Mouse (Mus musculus) G1E-ER4 (cell line): ENCODE results near the gene Mroh2a. TPM values are rescaled to one million over a fixed set of nuclear protein-coding genes. Genes with fewer than 3 reads are reported as not detected.

Source experiments
- GATA1 ChIP-seq: IDR thresholded peaks from one replicate; pipeline ENCODE4 v1.8.0; 2012; ENCODE audit warnings: low read length, inconsistent platforms
- polyA plus RNA-seq: library from polyadenylated mRNA; stranded (reverse); fragments of >175 nt; gene quantifications from 2 replicates; pipeline ENCODE4 v1.2.3, GENCODE M21; 2012

Gene Mroh2a
- polyA plus RNA-seq, 1 experiment: not detected

DNA sequence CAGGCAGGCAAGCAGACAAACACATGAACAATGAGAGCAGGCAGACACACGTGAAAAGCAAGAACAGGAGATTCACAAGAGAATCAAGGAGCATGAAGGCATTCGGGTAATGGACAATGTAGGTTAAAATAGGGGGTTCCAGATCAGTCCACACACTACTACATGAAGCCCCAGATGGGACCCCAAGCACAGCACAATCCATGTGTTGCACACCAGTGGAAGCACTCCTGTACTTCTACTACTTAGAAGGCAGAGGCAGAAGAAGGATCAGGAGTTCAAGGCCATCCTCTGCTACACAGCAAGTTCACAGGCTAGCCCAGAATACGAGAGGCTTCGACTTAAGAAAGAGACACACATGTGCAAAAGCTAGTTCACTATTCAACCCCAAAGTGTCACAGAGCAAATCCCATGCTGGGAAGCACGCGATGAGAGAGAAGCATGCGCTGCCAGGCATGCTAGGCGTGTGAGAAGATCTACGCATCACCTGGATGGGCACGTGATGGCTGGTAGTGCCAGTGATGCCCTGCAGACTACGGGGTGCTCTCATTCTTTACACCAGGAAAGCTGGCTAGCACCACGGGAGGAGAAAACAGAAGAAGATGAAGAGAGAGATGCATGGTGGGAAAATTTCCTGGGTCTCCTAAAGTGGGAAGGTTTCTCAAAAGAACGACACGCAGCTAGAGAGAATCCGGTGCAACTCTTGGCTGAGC lies 59.5 kb downstream of the Mroh2a start:
- no peak for TF ChIP-seq GATA1

DNA sequence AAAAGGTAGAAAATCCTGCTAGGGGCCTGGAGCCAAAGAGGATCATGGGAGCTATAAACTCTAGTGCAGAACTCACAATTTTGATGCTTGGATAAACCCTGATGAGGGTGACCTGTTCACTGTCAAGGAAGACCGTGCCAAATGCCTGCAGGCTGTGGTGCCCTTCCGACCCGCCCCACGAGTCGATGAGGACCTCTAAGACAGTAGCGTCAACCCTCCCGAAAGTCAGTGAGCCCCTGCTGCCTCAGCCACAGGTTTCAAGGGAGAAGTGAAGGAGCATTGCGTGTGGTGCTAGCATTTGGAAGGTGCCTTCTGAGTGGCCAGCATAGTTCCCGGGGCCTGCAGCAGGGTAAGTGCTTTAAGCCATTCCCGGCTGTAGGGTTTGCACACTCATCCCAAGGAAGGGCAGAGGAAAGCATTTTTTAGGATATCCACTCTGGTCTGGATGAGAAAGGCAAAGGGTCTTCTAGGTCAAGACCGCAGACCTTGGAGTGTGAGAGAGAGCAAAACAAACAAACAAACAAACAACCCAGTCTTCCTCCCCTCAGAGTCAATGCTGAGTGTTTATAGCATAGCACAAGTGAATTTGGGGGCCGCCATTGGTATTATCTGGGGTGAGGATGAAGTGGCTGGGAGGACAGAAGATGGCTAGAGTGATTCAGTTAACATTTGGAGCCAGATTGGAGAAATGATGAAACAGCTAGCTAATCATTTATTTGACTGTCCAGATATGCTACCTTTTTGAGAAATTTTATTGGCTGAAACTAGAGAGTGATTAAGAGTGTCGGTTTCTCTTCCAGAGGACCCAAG lies 60.3 kb downstream of the Mroh2a start:
- no peak for TF ChIP-seq GATA1

DNA sequence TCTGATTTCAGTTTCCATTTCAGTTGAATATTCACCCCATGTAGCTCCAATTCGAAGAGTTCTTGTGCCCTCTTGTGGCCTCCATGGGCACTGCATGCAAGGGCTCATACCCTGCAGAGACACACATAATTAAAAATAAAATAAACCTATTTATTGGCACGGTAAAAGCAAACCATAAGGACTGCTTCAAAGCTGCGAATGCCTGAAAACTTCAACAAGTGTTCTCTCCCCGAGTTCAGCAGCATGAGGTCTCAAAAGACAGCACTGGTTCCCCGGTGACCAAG lies 60.9 kb downstream of the Mroh2a start:
- no peak for TF ChIP-seq GATA1

DNA sequence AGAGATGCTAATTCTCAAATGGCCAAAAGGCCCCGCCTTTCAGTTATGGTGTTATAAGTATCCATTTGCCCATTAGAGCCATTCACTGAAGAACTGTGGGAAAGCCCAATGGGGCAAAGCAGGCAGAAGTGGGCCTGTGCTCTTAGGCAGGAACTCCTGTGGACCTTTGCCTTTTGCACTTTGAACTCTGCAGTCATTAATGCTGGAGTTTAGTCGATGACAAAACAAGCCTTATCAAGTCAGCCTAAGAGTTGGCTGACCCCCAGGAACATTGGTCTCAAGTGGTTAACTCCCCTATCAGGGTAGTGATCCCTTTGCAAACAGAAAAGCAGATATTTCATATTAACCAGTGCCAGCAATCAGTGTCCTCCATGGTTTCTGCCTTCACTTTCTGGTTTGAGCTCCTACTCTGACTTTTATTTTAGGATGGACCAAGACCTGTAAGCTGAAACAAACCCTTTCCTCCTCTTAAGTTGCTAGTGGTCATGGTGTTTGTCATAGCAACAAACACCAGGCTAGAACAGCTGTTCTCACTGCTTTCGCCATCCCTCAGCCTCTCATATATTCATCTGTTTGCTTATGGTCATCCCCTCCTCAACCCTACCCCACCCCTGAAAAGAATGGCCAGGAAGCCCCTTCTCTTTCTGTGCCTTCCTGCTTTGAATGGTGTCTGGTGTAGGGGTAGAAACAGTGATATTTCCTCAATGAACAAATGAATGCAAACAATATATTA lies 61.4 kb downstream of the Mroh2a start:
- no peak for TF ChIP-seq GATA1

DNA sequence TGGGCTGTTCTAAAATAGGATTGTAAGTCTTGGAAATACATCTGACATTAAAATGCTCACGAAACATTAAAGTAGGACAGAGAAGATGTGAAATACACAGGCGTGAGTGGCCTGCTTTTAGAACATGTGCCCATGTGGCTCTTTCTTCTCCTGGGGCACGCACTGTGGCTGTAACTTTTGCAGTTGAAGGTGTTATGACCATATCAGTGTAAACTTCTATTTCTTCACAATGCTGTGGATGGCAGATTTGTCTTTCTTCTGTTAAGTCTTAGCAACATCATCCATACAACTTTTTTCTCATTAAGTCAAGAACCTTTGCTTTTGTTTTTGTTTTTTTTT lies 62.0 kb downstream of the Mroh2a start:
- no peak for TF ChIP-seq GATA1

DNA sequence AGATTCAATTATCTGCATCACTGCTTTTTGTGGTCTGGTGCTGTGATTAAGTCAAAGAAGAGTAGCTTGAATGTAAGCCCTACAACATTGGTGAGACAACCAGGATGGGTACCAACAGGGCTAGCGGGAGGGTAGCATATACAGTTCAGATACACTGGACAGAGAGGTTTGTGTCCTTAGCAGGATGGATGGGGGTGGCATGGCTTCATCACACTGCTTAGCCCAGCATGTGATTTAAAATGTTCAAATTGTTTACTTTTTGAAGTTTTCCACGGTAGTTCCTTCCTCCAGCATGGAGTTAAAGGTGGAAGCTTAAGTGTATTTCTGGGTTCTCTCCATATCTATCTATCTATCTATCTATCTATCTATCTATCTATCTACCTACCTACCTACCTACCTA lies 62.4 kb downstream of the Mroh2a start:
- no peak for TF ChIP-seq GATA1

DNA sequence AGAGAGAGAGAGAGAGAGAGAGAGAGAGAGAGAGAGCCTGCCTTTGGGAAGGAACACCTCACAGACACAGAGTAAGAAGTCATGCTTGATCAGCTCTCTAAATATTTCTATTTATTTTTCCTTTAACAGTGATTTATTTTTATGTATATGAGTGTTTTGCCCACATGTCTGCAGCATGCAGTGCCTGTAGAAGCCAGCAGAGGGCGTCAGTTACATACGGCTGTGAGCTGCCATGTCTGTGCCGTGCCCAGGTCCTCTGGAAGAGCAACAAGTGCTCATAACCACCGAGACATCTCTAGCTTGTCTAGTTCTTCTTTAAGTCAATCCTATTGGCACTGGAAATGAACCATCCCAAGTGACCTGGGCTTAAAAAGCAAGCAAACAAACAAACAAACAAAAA lies 63.1 kb downstream of the Mroh2a start:
- TF ChIP-seq GATA1: no peak

DNA sequence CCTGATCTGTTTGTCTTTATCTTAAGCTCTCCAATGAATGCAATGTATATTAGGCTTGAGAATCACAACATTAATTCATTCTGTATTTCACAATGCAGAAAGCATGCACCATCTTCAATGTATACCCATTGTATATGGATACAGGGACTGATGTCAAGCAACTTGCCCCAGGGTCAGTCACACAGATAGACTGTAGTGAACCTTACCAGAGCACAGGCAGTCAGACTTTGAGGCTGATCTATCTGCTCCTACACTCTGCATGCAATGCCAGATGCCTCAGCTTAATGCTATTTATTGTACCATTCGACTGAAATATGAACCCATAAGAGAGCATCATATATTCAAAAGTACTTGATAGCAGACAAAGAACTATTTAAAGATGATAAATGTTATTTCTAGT lies 63.7 kb downstream of the Mroh2a start:
- no peak for TF ChIP-seq GATA1

DNA sequence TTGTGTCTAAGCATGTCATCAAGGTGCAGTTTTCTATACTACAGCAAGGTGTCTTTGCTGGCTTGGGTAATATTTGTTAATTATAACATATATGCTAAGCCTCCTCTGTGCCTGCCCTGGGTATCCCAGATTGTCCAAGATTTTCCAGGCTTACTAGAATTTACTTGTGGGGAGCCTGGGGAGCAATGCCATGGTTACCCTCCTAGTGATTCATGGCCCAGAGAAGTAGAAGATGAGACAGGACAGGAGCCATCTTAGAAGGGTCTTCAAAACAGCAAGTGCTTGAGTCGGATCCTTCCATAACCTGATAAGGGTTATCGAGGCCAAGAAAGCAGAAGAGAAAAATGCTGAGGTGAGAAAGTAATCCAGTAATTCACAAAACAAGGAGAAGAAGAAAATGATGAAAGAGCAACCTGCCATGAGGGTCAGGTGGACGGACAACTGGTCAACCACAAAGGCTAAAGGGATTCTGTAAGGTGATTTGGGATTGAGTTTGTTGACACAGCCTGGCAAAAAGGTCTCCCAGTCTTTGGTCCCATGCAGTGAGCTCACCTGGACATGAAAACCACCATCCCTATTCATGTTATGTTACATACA lies 64.7 kb downstream of the Mroh2a start:
- no peak for TF ChIP-seq GATA1

DNA sequence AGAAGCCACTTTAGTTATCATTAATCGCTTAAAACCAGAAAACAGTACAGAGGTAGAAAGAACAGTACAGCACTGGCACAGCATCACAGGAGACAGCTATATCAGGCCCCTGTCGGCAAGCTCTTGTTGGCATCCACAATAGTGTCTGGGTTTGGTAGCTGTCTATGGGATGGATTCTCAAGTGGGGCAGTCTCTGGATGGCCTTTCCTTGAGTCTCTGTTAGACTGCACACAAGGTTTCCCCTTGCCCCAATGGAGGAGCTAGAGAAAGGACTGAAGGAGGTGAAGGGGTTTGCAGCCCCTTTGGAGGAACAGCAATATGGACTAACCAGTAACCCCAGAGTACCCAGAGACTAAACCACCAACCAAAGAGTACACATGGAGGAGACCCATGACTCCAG lies 65.3 kb downstream of the Mroh2a start:
- TF ChIP-seq GATA1: no peak

DNA sequence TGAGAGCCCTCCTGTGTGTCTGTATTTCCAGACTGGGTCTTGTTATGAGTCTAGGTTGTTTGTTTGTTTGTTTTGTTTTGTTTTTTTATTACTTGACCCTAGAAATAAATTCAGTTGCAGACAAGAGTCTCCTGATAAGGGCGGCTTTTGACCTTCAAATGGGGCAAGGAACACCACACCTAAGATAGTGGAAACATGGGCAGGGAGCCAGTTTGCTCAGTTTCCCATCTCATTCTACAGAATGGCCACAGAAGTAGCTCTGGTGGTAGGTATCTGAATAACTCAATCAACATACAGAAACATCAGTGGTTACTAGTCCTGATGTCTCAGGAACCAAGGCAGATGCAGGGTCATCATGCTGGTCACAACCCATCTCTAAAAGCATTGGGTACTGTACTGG lies 67.9 kb downstream of the Mroh2a start:
- no peak for TF ChIP-seq GATA1

DNA sequence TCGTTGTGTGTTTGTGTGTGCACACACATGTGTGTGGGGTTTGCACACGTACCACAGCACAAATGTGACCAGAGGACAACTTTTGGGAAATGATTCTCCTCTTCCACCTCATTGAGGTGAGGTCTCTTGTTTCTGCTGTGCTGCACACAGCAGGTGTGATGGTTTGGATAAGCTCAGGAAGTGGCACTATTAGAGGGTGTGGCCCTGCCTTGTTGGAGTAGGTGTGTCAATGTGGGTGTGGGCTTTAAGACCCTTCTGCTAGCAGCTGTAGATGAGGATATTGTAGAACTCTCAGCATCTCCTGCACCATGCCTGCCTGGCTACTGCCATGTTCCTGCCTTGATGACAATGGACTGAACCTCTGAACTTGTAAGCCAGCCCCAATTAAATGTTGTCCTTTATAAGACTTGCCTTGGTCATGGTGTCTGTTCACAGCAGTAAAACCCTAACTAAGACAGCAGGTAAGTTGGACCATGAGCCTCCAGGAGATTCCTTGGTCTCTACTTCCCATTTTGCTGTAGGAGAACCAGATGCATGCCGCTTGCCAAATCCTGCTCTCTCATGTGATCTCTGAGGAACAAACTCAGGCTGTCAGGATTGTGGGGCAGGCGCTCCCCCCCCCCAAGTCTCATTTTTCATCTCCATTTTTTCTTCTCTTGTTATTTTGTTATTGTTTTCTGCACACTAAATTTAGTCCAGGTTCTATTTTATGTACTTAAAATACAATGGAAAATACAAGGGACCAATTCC lies 69.6 kb downstream of the Mroh2a start:
- TF ChIP-seq GATA1: no peak

DNA sequence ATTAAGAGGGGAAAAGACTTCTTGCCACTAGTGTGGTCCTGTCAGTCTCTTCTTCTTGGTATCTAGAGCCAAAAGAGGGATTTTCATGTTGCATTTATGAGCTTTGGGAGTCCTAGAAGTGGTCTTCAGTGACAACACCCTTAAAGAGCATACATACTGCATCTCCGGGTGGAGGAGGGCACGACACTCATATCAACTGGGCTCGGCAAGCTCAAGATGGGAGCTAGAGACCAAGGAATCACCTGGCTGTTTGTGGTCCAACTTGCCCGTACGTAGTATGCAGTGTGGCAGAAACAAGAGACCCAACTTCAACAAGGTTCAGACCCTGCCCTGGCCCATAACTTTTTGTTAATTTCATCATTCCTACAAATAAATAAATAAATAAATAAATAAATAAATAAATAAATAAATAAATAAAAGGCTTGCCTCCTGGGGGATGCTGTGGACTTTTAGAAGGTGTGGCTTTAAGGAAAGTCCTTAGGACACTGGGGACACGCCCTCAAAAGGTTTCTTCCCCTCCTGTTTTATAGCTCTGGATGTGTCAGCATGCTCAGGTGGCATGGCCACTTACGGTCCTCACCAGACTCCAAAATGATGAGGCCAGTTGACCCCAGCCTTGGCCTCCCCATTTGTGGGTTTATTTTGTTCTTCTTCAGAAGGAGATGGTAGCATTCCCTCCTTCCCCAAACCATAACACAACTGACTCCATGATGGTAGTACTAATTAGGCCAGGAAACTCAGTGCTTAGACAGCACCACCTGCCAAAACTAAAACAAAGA lies 70.9 kb downstream of the Mroh2a start:
- no peak for TF ChIP-seq GATA1

DNA sequence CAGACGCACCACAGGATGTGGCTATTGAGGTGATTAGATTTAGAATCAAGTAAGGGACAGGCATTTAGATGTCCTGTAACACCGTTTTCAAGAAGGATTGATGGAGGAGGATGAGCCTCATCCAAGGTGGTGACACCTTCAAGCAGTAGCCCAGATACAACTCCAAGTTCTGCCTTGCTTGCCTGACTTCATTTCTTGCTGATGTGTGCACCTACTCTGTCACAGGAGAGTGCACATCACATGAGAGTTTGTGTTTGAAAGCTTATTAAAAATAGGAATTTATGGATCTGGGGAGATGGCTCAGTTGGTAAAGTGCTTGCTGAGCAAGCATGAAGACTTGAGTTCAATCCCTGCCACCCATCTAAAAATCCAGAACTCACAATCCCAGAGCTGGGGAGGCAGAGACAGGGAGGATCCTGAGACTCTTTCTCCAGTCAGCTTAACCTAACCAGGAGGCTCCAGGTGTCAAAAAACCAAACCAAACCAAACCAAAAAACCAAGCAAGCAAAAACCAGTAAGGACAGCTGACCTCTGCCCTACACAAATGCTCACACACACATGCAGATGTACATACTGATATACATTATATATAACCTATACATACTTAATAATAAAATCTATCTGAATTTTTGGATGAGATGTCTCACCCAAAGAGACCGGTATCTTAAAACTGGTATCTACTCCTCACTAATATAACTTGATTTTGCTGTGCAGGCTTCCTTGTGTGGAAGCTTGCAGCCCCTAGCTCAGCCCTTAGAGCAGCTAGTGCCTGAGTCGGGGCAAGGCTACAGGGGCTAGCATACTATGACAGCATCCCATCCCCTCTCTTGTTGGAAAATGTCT lies 72.1 kb downstream of the Mroh2a start:
- TF ChIP-seq GATA1: no peak

DNA sequence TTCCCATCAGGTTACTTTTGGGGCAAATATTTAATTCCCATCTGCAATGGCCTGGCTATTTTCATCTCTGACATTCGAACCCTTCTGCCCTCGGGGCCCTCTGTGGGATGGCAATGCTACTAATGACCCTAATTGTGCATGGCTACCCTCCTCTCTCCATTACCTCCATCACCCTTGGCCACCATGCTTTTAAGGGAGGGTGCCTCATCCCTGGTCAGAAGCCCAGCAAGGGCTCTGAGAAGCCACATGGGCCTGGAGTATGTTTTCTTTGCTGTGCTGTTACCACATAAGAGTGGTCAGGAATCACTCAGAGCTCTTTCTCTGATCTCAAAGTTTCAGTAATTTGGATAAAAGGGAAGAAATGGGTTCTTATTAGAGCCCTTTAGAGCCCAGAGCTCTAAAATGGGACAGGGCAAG lies 72.8 kb downstream of the Mroh2a start:
- no peak for TF ChIP-seq GATA1
